Mouse (Mus musculus) T-cell, adult 2 months (primary cell): Measurements from ENCODE around the gene Ngef.

ENCODE experiments used
- DNase-seq: peaks from one replicate; pipeline ENCODE4 v3.0.0; 2022; ENCODE audit warnings: low spot score

The Ngef gene

DNA sequence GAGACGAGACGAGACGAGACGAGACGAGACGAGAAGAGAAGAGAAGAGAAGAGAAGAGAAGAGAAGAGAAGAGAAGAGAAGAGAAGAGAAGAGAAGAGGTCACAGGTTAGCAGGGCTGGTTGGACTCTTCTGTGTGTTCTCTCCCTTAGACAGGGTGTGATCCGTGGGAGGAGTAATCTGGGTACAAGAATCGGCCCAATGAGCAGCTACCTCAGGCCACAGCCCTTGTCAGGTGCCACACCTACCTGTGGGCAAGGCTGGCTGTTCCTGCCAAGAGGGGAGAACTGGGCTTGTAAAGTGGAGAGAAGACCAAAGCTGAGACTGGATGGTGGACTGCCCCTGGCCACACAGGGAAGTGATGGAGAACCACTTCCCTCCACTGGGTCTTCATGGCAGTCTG, 7.9 kb downstream of the Ngef start:
- no peak for DNase-seq

DNA sequence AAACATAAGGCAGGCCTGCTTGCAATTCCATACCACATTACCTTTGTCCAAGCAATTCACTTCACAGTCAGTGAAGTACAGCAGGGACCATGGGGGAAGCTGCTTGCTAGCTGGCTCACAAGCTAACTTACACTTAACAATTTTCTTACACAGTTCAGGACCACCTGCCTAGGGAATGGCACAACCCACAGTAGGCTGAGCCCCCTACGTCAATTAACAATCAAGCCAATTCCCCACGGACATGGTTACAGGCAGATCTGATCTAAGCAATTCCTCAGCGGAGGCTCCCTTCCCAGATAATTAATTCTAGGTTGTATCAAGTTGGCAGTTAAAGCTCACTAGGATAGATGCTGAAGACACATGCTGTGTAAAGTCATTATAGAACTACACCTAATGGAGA, 10.7 kb downstream of the Ngef start:
- no peak for DNase-seq

DNA sequence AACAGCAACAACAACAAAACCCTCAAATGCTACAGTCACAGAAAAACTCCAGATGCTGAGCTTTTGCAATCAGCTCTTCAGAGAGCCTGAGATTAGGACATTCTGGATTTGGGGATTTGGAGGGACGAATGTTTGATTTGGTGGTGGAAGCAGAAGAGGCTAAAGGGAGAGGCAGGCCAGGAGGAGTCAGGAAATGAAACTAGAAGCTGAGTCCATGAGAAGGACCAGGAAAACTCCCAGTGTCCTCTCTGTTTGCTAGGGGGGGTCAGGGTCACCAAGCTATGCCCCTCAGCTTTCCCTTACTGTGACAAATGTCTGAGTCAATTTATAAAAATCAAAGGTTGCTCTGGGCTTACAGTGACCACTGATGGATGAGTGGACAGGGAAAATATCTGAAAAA, 20.1 kb downstream of the Ngef start:
- DNase-seq: no peak

DNA sequence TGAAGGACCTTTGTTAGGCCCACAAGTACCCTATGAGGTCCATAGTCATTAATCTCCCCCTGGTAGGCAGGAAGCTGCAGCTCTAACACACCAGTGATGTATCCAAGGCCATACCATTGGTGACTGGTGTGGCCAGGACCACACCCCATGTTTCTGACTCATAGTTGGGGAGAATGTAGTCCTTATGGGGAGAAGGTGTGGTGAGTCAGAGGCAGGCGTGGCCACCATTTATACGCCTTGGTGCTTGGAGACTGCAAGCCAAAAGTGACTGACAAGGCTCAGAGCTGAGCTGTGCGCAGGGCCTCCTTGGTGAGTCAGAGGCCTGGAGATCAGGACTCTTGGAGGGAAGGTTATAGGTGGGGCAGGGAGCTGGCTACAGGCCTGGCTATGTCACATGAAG, 22.7 kb downstream of the Ngef start:
- DNase-seq: no peak

DNA sequence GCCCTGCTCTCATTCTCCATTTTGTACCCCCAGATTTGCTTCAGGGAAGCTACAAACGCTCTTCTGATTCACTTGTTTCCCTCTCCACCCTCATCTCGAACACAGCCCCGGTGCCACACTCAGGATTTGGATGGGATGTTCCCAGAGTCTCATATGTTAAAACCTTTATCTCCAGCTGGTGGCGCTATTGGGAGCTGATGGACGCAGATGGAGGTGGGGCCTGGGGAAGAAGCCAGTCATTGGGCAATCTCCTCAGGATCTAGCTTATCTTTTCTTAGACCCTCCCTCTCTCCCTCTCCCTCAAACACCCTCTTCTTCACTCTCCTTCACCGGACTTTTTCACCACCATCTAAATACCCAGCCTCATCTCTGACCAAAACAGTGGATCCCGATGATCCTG, 32.1 kb downstream of the Ngef start:
- peak; percentile 15 for DNase-seq

DNA sequence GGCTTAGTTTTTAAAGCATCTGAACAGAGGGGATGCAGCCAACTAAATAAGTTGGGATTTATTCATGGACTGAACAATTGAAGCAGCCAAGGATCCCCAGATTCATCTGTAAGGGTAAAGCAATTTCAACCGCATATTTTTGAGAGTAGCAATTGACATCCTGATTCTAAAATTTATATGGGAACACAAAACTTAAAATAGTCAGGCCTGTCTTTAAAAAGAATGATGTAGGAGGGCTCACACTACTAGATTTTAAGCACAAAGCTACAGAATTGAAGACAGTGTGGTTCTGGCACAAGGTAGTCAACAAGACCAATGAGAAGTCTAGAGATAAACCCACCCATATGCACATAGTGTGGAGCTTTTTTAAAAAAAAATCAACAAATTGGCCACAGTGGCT, 36.7 kb downstream of the Ngef start:
- DNase-seq: no peak

DNA sequence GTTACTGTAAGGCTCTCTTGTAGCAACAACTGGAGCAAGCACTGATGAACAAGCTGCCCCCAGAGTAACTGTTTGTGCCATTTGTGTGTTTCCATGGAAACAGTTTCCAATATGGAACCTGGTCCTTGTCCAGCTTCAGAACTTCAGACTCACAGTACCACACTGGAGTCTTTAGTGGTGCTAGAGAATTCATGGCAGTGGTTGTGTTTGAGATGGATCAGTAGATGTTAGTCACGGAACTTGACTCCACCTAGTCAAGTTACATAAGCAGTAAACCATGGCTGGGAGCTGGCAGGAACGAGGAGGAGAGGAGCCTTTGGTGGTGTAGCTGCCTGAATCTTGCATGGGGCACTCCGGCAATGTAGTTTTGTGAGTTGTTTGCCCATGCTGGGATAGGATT, 39.6 kb downstream of the Ngef start:
- no peak for DNase-seq

DNA sequence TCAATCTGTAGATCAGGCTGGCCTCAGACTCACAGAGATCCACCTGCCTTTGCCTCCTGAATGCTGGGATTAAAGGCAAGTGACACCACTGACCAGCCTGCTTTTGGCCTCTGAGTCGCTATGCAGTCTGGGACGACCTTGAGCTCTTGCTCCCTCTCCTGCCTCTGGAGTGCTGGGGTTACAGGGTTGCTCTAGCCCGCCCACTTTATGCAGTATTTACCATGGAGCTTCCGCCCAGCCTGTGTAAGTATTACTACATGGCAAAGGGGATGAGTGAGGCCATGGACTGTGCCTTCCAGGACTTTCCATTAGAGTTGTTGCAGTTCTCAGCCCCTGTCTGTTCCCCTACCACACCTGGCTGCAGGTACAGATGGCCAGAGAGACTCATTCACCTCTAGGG, 41.3 kb downstream of the Ngef start:
- no peak for DNase-seq

DNA sequence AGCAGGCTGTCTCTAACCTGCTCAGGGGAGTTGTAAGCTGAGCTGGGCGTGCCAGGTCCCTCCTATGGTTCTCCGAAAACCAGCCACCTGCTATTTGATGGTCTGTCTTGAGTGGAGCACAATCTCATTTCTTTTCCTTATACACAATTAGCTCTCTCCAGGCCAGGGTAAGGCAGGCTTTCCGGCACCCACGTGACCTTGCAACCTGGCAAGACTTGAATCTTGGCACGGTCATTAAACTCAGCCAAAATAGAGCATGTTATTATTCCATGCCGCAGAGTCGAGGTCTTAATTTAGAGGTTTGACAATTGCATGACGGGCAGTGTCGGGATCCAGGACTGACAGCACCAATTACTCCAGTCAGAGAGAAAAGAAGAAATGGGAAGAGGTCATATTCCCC, 46.5 kb downstream of the Ngef start:
- no peak for DNase-seq

DNA sequence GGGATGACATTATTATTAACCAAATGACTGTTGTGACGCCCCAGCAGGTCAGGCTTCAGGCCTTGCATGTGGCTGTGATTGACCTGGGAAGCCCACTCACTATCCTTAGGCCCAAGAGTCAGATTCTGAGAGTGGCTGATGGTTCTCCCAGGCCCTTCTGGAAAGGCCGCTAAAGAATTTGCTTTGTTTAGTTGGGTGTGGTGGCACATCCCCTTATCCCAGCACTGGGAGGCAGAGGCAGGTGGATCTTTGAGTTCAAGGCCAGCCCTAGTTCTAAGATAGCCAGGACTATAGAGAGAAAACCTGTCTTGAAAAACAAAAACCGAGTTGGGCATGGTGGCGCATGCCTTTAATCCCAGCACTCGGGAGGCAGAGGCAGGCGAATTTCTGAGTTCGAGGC, 48.6 kb downstream of the Ngef start:
- no peak for DNase-seq

DNA sequence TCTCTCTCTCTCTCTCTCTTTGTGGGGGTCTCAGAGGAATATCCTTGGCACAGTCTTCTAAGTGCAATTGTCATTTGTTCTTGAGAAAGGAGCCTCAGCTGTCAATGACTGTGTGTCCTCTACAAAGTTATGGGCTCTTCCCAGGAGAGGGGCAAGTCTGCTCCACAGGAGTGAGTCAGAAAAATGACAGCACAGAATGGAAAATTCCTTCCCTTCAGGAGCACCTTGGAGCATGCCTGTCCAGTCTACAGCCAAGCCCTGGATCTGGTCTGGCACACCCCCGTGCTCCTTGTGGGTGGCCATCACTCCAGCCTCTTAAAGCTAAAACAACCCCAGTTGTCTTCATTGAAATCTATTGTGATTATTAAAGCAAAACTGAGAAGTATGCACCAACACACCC, 52.1 kb downstream of the Ngef start:
- DNase-seq: no peak

DNA sequence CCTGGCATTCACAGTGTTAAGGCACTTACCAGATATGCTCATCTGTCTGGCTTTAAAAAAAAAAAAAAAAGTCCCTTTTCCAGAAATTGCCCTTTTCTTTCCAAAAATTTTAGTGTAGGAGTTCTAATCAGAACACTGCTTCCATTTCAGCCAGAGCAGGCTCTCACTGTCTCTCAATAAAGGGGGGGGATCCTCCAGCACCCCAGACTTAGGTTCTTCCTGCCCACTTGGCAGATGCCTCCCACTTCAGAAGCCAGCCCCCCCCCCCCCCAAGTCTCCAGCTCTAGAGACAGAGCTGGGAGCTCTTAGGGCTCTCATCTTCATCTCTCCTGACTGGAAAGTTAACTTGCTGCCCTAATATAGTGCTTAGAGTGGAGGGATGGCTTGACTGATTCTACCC, 53.2 kb downstream of the Ngef start:
- no peak for DNase-seq

DNA sequence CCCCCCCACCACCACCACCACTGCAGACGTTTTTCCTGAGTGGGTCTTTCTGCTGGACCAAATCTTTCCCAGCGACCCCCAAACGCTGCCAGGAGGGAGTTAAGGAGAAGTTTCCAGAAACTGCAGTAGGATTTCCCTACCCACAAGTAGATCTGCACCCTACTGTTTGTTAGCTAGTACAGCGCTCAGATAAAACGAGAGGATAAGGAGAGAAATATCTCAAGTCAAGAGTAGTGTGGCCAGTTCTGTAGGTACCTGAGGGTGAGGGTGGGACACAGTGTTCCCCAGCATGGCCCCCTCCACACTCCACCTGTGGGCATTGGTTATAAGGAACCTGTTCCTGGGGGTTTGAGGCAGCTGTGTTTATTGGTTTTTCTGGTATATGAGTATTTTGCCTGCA, 62.8 kb downstream of the Ngef start:
- DNase-seq: no peak

DNA sequence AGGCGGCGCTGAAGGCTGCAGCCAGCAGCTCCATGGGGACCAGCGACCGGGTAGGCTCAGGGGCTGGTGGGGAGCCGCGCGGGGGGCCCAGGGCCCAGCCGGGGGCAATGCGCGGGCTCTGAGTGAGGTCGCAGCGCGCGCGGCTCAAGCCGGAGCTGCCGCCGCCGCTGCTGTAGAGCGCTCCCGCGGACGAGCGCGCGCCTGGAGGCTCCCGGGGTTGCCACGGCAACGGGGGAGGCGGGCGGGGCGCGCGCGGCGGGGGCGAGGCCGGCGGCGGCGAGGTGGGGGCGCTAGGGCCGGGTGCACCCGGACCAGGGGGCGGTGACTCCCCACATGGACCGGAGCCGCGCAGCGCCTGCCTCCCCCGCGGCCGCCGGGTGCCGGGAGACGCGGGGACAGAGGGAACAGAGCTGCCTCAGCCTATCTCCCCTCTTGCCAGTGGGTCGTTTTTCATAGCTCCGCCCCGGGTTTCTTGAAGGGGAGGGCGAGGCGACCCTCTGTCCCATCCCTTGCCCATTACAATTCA, 63.4 kb downstream of the Ngef start:
- no peak for DNase-seq

DNA sequence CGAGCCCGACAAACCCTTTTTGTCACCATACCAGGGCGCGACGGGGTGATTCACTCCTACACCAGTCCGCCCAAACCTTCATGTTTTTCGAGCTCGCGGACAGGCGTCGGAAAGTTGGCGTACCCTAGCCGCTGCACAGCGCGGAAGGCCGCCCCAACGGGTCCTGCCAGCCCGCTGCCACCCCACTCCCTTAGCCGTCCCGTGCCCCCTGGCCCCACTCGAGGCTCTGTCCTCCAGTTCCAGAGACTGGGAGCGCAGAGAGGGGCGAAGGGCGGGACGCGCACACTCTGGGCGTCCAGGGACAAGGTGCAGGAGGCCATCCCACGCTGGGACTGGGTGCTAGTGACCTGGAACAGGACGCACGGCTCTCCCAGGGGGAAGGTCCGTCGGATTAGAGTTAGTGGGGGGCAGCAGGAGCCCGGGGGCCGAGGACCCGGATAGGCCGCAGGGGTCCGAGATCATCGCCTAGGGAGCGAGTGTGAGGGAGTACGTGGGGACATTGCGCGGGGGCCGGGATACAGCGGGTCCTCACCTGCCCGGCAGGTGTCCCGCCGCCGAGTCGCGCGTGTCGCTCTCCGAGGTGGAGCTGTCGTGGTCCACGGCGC, 64.0 kb downstream of the Ngef start, which contains the start of gene Neu2:
Gene Neu2 (plus strand): TSS at position 329 of the 605 bp plus-strand sequence.
- DNase-seq: no peak

DNA sequence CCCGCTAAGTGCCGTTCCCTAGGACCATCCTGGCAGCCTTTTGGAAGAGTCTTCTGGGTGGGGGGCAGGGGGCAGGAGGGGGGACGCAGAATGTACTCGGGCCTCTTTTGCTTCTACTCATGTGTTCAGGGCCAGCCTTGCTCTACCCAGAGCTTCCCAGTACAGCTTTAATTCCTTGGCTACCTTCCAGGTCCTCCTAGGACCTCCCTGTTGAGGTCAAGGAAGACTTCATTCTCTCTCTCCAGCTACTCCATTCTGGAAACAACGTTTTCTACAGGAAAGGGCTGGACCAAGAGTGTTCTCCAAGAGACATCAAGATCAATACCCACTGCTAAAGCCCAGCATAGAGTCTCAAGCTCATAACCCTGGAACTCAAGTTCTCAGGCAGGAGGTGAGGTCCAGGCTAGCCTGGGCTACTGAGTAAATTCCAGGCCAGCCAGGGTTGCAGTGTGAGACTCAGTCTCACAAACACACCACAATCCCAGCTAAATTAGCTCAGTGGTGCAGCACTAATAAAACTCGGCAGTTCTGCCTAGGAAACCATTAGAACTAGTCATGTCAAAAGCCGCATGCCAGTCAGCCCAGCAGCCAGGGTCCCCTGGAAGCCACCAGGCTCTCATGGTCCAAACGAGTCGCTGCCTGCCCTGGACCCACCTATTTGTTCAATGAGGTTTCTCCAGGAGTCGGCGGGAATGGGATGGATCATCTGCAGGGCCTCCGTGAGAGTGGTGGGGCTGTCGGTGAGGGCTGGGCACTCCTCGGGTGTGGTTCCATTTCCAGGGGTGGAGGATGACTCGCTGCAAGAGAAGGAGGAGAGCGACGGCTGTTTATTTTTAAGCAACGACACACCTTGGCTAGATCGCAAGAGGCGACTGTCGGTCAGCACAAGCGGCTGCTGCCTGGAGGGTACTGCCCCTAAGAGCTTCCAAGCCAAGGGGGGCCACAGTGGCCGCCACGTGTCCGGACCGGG, 64.8 kb downstream of the Ngef start:
- no peak for DNase-seq

DNA sequence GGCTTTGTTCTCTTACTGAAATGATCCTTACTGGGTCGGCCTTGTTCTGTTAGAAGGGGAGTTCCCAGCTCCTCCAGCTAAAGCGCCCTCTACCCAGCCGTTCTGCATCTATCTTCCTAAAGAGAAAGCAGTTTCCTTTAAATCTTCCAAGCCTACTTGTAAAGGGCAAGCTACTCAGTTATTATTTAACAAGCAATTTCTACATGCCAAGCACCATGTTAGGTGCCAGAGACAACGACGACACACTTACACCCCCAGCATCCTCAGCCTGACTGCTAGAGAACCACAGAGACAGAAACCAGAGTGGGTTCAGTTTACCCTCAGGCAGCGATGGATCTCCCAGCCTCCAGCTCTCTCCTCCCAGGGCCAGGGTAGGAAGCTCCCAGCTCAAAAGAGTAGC, 65.8 kb downstream of the Ngef start:
- DNase-seq: no peak

DNA sequence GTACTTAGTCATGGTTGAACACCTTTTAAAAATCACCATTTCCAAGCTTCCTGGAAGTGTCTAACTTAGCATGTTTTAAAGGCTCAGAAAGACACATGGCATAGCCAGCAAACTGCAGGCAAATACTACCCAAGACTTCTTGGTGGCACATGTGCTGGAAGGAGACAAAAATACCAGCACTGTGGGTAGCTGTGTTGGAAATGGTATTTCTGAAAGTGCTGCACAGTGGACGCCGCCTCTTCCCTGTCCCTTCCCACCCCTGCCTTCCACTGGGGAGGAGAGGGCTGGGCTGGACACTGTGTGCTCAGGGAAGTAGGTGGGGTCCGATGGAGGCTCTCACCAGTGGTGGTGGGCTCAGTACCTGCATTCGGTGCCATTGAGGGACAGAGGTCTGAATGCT, 68.1 kb downstream of the Ngef start:
- DNase-seq: no peak

DNA sequence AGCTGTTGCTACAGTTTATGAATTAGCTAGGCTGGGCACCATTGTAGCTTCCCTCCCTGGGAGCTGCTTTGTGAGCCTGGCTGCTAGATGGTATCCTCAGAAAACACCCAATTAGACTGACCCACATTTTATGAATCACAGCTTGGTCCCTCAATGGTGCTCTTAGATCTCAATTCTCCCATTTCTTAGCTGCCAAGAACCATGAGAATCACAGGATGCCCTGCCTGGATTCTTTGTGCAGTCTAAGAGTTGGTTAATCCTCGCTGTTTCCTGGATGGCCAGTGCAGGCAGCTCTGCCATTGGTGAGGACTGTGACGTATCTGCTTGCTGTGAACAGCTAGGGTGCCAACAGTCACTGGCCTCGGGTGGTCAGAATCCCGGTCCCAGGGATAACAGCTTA, 80.1 kb downstream of the Ngef start:
- no peak for DNase-seq

DNA sequence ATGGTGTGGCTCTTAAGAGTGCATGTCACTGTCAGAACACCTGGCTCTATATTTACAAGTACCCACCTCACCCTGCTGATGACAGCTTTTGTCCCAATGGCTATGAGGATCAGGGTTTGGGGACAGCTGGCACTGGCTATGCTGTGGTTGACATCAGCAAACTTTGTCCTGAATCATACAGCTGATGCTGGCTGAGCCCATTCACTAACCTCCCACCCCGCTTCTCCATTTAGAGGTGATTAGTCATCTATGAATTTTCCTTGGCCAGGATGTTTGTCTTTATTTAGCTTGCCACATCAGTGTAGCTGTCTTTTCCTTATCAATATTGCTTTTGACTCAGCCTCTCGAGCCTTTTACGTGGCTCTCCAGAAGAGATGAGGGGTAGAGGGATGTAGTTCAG, 81.4 kb downstream of the Ngef start:
- no peak for DNase-seq

DNA sequence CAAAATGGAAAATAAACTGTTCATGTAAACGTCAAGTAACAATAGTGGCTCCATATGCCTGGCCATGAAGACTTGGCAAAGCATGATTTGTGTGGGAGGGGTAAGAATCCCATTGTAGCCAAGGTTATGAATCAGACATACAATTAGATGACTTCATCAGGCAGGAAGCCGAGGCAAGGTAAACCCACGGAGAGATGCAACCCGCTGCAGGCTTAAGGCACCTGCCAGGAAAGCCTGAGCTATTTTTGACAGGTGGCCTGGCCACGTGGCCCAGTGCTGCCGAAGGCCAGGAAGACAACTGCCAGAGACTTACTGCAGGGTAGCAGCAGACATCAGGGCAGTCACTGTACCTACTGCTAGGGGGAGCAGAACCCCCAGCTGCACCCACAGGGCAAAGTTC, 87.3 kb downstream of the Ngef start:
- DNase-seq: no peak

DNA sequence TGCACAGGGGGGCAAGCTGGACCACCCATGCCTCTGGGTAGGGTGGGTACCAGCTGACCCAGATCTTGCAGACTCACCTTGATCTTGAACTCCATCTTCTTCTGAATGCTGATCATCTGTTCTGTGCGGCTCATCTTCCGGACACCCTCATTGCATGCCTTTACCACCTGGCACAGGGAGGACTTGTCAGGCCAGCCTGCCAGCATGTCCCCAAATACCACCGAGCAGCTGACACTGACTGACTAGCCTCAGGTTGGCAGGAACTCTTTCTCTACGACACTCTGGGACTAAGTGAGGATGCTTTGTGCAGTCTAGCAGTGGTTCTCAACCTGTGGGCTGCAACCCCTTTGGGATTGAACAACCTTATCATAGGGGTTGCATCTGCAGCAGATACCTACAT, 91.1 kb downstream of the Ngef start:
- no peak for DNase-seq

DNA sequence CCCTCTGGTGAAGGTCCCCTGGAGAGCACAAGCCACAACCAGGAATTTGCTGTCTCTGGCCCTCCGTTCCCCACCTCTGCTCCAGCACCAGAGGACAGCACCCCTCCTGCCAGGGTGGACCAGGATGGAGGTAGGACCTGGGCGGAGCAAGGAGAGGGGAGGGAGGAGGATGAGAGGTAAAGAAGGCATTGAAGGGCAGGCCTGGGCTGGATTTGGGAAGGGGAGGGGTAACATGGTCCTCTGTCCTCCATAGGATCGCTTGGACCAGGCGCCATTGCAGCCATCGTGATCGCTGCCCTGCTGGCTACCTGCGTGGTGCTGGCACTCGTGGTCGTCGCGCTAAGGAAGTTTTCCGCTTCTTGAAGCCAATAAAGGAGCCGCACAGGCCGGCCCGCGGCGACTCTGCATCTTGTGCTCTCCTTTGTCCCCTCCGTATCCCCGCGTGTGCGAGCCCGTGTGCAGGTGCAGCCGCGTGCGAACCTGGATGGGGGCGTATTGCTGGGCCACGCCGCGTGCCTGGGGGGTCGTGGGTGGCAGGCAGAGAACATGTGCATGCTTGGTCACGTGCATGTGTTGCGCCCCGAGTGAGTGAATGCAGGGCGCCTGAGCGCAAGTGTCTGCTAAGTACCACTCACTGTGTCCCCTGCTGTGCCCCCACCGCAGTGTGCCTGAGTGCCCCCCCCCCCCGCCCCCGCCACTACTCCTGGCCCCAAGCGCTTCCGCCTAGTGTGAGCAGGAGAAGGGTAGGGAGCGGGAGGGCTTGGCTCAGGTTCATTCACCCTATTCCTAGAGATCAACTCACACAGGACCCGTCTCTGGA, 98.4 kb downstream of the Ngef start:
- no peak for DNase-seq
